Mouse (Mus musculus) heart, adult 2 months (tissue): ENCODE data around the gene Ccdc142.

Experiments used
- CTCF ChIP-seq: fragments of 200-600 bp; IDR thresholded peaks from 2 replicates; pipeline ENCODE4 v1.8.1; 2022; ENCODE audit warnings: antibody characterized with exemption, mild to moderate bottlenecking, moderate library complexity
- EP300 ChIP-seq: fragments of 200-500 bp; IDR thresholded peaks from 2 replicates; pipeline ENCODE4 v1.6.1; 2011; ENCODE audit warnings: low read depth, low read length, control low read depth; ENCODE audit not compliant: insufficient read depth
- POLR2A ChIP-seq: fragments of 200-500 bp; IDR thresholded peaks from 2 replicates; pipeline ENCODE4 v1.6.1; 2011; ENCODE audit warnings: mild to moderate bottlenecking, low read depth, low read length, control low read depth; ENCODE audit not compliant: insufficient read depth

- TF ChIP-seq POLR2A = no peak
- TF ChIP-seq CTCF = no peak
- no peak for TF ChIP-seq EP300
These were observed 21.6 kb downstream of the Ccdc142 start for GRCm38 (mm10) chr6:83122961-83123360.
